Mouse (Mus musculus) midbrain, embryonic 16.5 days (tissue): Measurements from ENCODE around the gene Tmub1. TPM values are rescaled to one million over a fixed set of nuclear protein-coding genes. Genes with fewer than 3 reads are reported as not detected.

Experiments used
- ATAC-seq: fragments of 200-750 bp; cut with Nextera tagmentation; 2 replicates; pipeline ENCODE4 v1.8.0; 2017; ENCODE audit warnings: moderate TSS enrichment
- H3K27ac ChIP-seq: fragments of 300-500 bp; sonication (generic); 2 replicates; pipeline ENCODE4 v1.5.1; 2014; ENCODE audit warnings: mild to moderate bottlenecking, low read length, mixed read lengths
- H3K27me3 ChIP-seq: fragments of 300-500 bp; sonication (generic); 2 replicates; pipeline ENCODE4 v1.6.1; 2014; ENCODE audit warnings: low read depth, low read length, mixed read lengths; ENCODE audit not compliant: control insufficient read depth, insufficient read depth
- H3K36me3 ChIP-seq: fragments of 300-500 bp; sonication (generic); 2 replicates; pipeline ENCODE4 v1.6.1; 2014; ENCODE audit warnings: mild to moderate bottlenecking, low read length, moderate library complexity, mixed read lengths; ENCODE audit not compliant: control insufficient read depth, insufficient read depth
- H3K4me1 ChIP-seq: fragments of 300-500 bp; sonication (generic); 2 replicates; pipeline ENCODE4 v1.6.1; 2014; ENCODE audit warnings: mild to moderate bottlenecking, low read length, mixed read lengths; ENCODE audit not compliant: control insufficient read depth, insufficient read depth
- H3K4me2 ChIP-seq: fragments of 300-500 bp; sonication (generic); 2 replicates; pipeline ENCODE4 v1.6.1; 2014; ENCODE audit warnings: mild to moderate bottlenecking, low read length, mixed read lengths
- H3K4me3 ChIP-seq: fragments of 300-500 bp; sonication (generic); 2 replicates; pipeline ENCODE4 v1.5.1; 2014; ENCODE audit warnings: low read depth, mild to moderate bottlenecking, low read length, moderate library complexity, mixed read lengths
- H3K9ac ChIP-seq: fragments of 300-500 bp; sonication (generic); 2 replicates; pipeline ENCODE4 v1.6.1; 2014; ENCODE audit warnings: low read depth, low read length, mixed read lengths
- H3K9me3 ChIP-seq: fragments of 300-500 bp; sonication (generic); replicated peaks from 2 replicates; pipeline ENCODE4 v1.6.1; 2014; ENCODE audit warnings: mild to moderate bottlenecking, low read length, mixed read lengths; ENCODE audit not compliant: control insufficient read depth, poor library complexity, severe bottlenecking
- WGBS: fragments of 180-500 bp; shearing (Covaris S2); extraction: QIAGEN DNeasy Blood & Tissue Kit; methylation state at CpG from one replicate; pipeline ENCODE4 v1.1.7; 2014; 5-methylcytosine and 5-hydroxymethylcytosine counted together
- polyA plus RNA-seq: library from polyadenylated mRNA; unstranded; fragments of >200 nt; fragmentation: Nextera tagmentation; extraction: Ambion mirVana; gene quantifications from 2 replicates; pipeline ENCODE4 v1.2.1, GENCODE M21; 2015

The Tmub1 gene
- 60.1 and 63.2 TPM in 2 replicates for polyA plus RNA-seq

GRCm38 (mm10) chr5:24447624-24448298 is at the start of gene Tmub1:
Gene Tmub1 (minus strand): TSS chr5:24447854.
- Histone ChIP-seq H3K27ac (peak within 1 kb of the TSS; percentile 59), H3K9ac (peak within 1 kb of the TSS; percentile 73), H3K36me3 (peaks cover 3% of the 10 kb centered on the region; the same call in 1 of the 2 replicates), H3K27me3 (no peaks in the 10 kb centered on the region), H3K9me3 (no peaks in the 10 kb centered on the region), H3K4me2 (peak within 1 kb of the TSS; percentile 79), H3K4me1 (peaks cover 31% of the 10 kb centered on the region), H3K4me3 (peak within 1 kb of the TSS; percentile 77)
- ATAC-seq = peak; percentile 55
- WGBS = 1% methylated on average over 33 of the region's 34 CpGs

GRCm38 (mm10) chr5:24496756-24497155 is 49.1 kb upstream of the Tmub1 start:
- no peak for ATAC-seq
- 42% methylated on average over 6 of the region's 6 CpGs for WGBS
- no peak overlapping the region for H3K27ac ChIP-seq

GRCm38 (mm10) chr5:24495019-24495418 is 47.4 kb upstream of the Tmub1 start:
- peak; percentile 30; the same call in 1 of the 2 replicates for ATAC-seq
- no peak overlapping the region for H3K4me2 ChIP-seq

More at GRCm38 (mm10) chr5:24496756-24497155, 49.1 kb upstream of the Tmub1 start:
- Histone ChIP-seq H3K9me3 (no peaks in the 10 kb centered on the region), H3K27me3 (no peaks in the 10 kb centered on the region), H3K4me2 (no peak overlapping the region), H3K36me3 (peaks cover 29% of the 10 kb centered on the region), H3K4me1 (peaks cover 3% of the 10 kb centered on the region), H3K9ac (no peak overlapping the region), H3K4me3 (no peak overlapping the region)

GRCm38 (mm10) chr5:24492546-24493285 is 45.1 kb upstream of the Tmub1 start:
- 90% methylated on average over 16 of the region's 16 CpGs for WGBS
- no peak overlapping the region for H3K4me2 ChIP-seq
- H3K9ac ChIP-seq = no peak overlapping the region
- H3K4me1 ChIP-seq = peaks cover 3% of the 10 kb centered on the region
- peaks cover 40% of the 10 kb centered on the region for H3K36me3 ChIP-seq
- H3K4me3 ChIP-seq = no peak overlapping the region
- no peak for ATAC-seq
- H3K27me3 ChIP-seq = no peaks in the 10 kb centered on the region
- H3K27ac ChIP-seq = no peak overlapping the region
- no peaks in the 10 kb centered on the region for H3K9me3 ChIP-seq

More at GRCm38 (mm10) chr5:24495019-24495418, 47.4 kb upstream of the Tmub1 start:
- 58% methylated on average over 15 of the region's 15 CpGs for WGBS
- Histone ChIP-seq H3K9me3 (no peaks in the 10 kb centered on the region), H3K4me3 (no peak overlapping the region), H3K27me3 (no peaks in the 10 kb centered on the region), H3K9ac (no peak overlapping the region), H3K4me1 (peaks cover 3% of the 10 kb centered on the region), H3K36me3 (peaks cover 27% of the 10 kb centered on the region), H3K27ac (0 out of 2 replicates have a peak overlapping the region, but pooled peaks have one; percentile 6)

- Histone ChIP-seq H3K27ac (no peak overlapping the region), H3K9me3 (no peaks in the 10 kb centered on the region), H3K27me3 (no peaks in the 10 kb centered on the region), H3K9ac (no peak overlapping the region), H3K36me3 (peaks cover 40% of the 10 kb centered on the region), H3K4me1 (peaks cover 3% of the 10 kb centered on the region; the same call in 1 of the 2 replicates), H3K4me2 (no peak overlapping the region), H3K4me3 (no peak overlapping the region)
- no peak for ATAC-seq
- WGBS = 75% methylated on average over 14 of the region's 14 CpGs
Measured at GRCm38 (mm10) chr5:24490413-24490920, 42.8 kb upstream of the Tmub1 start.

GRCm38 (mm10) chr5:24486738-24487137 is 39.1 kb upstream of the Tmub1 start:
- Histone ChIP-seq H3K27me3 (no peaks in the 10 kb centered on the region), H3K9me3 (no peaks in the 10 kb centered on the region), H3K4me2 (no peak overlapping the region), H3K9ac (no peak overlapping the region), H3K4me1 (peaks cover 5% of the 10 kb centered on the region; the same call in 1 of the 2 replicates), H3K27ac (no peak overlapping the region), H3K4me3 (no peak overlapping the region), H3K36me3 (peaks cover 36% of the 10 kb centered on the region)
- WGBS = 91% methylated on average over 5 of the region's 5 CpGs
- no peak for ATAC-seq

- Histone ChIP-seq H3K9ac (no peak overlapping the region), H3K4me2 (no peak overlapping the region), H3K4me1 (peaks cover 9% of the 10 kb centered on the region), H3K36me3 (peaks cover 32% of the 10 kb centered on the region), H3K4me3 (no peak overlapping the region), H3K27me3 (no peaks in the 10 kb centered on the region), H3K9me3 (no peaks in the 10 kb centered on the region), H3K27ac (no peak overlapping the region)
- ATAC-seq = 0 out of 2 replicates have a peak, but pooled peaks have one; percentile 9
- WGBS = 0% methylated on average over 8 of the region's 8 CpGs
Measured at GRCm38 (mm10) chr5:24486097-24486496, 38.4 kb upstream of the Tmub1 start.

DNA sequence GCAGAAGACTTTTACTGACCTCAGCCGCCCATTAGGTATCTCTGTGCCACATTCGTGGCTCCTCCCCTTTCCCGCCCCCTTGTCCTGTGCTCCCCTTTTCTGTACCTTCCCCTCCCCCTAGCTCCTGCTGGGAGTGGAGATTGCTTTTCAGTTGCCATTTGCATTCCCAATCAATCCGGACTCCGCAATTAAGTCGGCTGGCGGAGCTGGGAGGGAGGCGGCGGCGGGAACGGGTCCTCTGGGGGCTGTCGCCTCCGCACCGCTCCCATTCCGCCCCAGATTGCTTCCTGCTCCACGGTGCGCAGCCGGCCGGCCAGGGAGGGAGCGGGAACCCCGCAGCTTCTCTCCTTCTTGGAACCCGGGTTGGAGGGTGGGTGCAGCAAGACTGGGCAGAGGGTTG is 37.3 kb upstream of the Tmub1 start:
- Histone ChIP-seq H3K27me3 (no peaks in the 10 kb centered on the region), H3K4me3 (no peak overlapping the region; the same call in 1 of the 2 replicates), H3K27ac (no peak overlapping the region), H3K4me1 (peaks cover 13% of the 10 kb centered on the region), H3K9ac (no peak overlapping the region), H3K4me2 (peak overlapping the region; percentile 33), H3K9me3 (no peaks in the 10 kb centered on the region), H3K36me3 (peaks cover 28% of the 10 kb centered on the region)
- 12% methylated on average over 22 of the region's 22 CpGs for WGBS
- no peak for ATAC-seq
